Mouse (Mus musculus) left cerebral cortex, adult 9 months (tissue): ENCODE data around the gene Hivep3.

ENCODE experiments used
- DNase-seq, 2 experiments: peaks; one replicate each; pipeline ENCODE4 v3.0.0; 2022; ENCODE audit warnings: low spot score in 2 of 2

The Hivep3 gene

GRCm38 (mm10) chr4:120091997-120092783 lies 358.6 kb downstream of the Hivep3 start:
- no peak for DNase-seq

- no peak for DNase-seq
Observed at GRCm38 (mm10) chr4:120096935-120097334, 363.4 kb downstream of the Hivep3 start.

GRCm38 (mm10) chr4:120101186-120101585 lies 367.6 kb downstream of the Hivep3 start:
- DNase-seq = no peak

- DNase-seq = peak in 1 of 2 experiments; percentile 76
Observed at GRCm38 (mm10) chr4:120104599-120104998, 371.0 kb downstream of the Hivep3 start.

- DNase-seq = no peak
Observed at GRCm38 (mm10) chr4:120106362-120106761, 372.8 kb downstream of the Hivep3 start.

- DNase-seq = no peak
Observed at GRCm38 (mm10) chr4:120107787-120108186, 374.2 kb downstream of the Hivep3 start.

GRCm38 (mm10) chr4:120115516-120115915 lies 381.9 kb downstream of the Hivep3 start:
- no peak for DNase-seq

GRCm38 (mm10) chr4:120116312-120116711 lies 382.7 kb downstream of the Hivep3 start:
- no peak for DNase-seq

- DNase-seq = peak in 1 of 2 experiments; percentile 68
Observed at GRCm38 (mm10) chr4:120120276-120120675, 386.7 kb downstream of the Hivep3 start.

GRCm38 (mm10) chr4:120124656-120125055 lies 391.1 kb downstream of the Hivep3 start:
- no peak for DNase-seq

- peak in 1 of 2 experiments; percentile 70 for DNase-seq
Observed at GRCm38 (mm10) chr4:120126047-120126446, 392.5 kb downstream of the Hivep3 start.

- DNase-seq = no peak
Observed at GRCm38 (mm10) chr4:120127333-120127732, 393.7 kb downstream of the Hivep3 start.

GRCm38 (mm10) chr4:120128033-120128432 lies 394.4 kb downstream of the Hivep3 start:
- peak in 1 of 2 experiments; percentile 51 for DNase-seq

- DNase-seq = peak in 1 of 2 experiments; percentile 63
Observed at GRCm38 (mm10) chr4:120129233-120129885, 395.8 kb downstream of the Hivep3 start.

GRCm38 (mm10) chr4:120130926-120131325 lies 397.3 kb downstream of the Hivep3 start:
- DNase-seq = no peak

- DNase-seq = no peak
Observed at GRCm38 (mm10) chr4:120131441-120132220, 398.0 kb downstream of the Hivep3 start.

- no peak for DNase-seq
Observed at GRCm38 (mm10) chr4:120134223-120134622, 400.6 kb downstream of the Hivep3 start.

GRCm38 (mm10) chr4:120141810-120142209 lies 408.2 kb downstream of the Hivep3 start:
- no peak for DNase-seq

- no peak for DNase-seq
Observed at GRCm38 (mm10) chr4:120142905-120143304, 409.3 kb downstream of the Hivep3 start.

- DNase-seq = peak in 1 of 2 experiments; percentile 56
Observed at GRCm38 (mm10) chr4:120144343-120144742, 410.8 kb downstream of the Hivep3 start.

GRCm38 (mm10) chr4:120145931-120146330 lies 412.3 kb downstream of the Hivep3 start:
- DNase-seq = no peak
